Mouse (Mus musculus): Measurements from ENCODE around the gene 4930502E18Rik.
"Not testable (repeated sequence)": the region's sequence is repeated elsewhere in the genome, so short reads cannot be mapped to it uniquely, and the experiment has no call there.

Gene 4930502E18Rik

DNA sequence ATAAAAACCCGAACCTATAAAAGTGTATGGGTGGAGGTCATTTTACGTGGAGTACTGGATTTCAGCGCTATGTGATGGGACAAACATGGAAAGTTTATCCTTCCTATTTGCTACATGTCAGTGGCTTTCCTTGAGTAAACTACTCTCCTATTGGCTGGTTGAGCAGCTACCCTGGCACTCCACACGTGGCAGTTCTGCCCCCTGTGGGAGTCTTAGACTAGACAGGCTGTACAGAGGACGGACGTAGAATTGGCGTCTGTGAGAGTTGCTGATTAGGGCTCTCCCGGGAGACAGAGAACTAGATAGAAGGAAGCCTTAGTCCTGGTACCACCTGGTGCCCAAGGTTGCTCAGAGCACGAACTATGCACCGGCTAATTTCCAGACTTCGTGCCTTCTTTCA, at the start of gene 4930502E18Rik:
Gene 4930502E18Rik (plus strand): TSS at position 231 of the 400 bp plus-strand sequence.
- DNase-seq = no peak

DNA sequence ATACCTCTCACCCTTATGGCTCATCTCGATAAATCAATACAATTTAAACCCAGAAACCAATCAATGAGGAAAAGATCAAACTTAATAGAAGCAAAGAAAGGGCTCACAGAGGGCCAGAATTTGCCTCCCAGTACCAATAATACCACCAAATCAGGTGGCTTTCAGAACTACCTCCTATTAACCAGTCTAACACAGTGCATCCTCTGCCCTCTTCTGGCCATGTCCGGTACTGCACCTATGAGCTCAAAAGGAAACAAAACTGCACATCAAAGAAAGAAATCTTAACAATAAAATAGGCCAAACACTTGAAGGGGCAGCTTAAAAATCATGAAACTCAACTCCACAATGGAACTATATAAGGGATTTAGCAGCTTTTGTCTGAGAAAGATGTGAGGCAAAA, 47.7 kb upstream of the 4930502E18Rik start:
- DNase-seq = peak; percentile 84

DNA sequence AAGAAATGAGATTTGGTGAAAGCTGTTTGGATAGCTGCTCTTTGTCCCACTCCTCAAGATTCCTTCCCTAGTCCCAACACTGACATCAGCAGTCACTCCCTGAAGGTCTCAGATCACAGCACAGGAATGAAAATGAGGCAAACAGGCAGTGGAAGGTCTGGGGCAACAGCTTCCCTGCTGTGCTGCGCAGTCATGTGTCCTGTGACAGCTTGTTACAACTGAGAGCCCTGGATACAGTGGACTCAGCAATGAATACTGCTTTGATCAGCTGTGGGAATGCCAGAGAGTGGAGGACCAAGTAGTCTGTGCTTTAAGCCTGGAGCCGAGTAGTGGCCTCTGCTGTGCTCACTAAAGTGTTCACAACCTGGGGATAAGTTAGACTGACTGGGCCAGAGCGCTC, 42.0 kb upstream of the 4930502E18Rik start:
- DNase-seq = not testable (repeated sequence)

DNA sequence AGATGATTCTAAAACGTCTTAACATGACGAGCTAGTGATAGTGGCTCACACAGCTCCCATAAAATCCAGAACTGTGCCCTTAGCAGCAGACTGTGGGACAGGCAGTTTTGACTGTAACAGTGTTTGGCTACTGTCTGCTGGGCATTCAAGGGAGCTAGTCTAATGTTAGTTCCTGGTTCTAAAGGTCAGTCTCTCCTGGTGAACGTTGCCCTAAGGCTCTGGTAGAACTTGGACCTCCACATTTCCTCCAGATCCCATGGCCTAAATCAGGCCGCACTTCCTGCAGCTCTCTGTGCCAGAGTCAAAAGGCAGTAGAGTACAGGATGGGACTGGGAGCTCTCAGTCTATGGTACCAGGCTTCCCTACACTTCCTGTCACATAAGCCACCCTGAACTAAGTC, 40.0 kb upstream of the 4930502E18Rik start:
- not testable (repeated sequence) for DNase-seq

DNA sequence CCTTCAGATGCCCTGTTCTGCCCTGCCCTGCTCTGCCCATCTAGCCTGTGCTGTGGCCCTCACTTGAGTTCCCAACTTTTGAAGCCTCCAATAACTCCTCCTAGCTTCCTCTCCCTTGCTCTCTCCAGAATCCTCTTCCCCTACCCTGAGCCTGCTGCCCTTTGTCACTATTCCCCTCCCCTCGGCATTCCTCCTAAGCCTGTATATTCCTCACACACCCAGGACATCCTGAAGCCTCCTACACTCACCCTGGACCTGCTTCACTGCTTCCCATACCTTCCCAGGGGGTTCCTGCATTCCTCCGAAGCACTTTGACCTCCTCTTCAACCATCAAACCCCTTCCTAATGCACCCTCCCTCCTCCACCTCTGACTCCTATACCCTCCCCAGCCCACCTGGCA, 32.6 kb upstream of the 4930502E18Rik start:
- no peak for DNase-seq

DNA sequence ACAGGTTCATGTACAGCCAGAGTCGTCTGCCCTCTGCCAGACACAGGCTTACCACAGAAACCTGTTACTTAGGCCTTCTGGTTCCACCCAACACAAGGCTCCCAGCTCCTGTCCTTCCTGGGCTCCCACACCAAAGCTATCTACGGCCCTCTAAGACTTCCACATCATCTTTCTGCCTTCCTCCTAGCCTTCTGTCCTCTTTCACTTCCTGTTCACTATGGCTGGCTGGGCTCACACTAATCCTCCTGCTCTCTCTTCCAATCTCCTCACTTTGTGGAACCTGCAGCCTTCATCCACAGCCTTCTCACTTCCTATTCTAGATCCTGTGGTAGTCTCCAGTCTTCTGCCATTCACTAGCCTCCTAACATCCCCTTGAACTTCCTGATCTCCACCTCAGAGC, 31.5 kb upstream of the 4930502E18Rik start:
- DNase-seq = no peak

DNA sequence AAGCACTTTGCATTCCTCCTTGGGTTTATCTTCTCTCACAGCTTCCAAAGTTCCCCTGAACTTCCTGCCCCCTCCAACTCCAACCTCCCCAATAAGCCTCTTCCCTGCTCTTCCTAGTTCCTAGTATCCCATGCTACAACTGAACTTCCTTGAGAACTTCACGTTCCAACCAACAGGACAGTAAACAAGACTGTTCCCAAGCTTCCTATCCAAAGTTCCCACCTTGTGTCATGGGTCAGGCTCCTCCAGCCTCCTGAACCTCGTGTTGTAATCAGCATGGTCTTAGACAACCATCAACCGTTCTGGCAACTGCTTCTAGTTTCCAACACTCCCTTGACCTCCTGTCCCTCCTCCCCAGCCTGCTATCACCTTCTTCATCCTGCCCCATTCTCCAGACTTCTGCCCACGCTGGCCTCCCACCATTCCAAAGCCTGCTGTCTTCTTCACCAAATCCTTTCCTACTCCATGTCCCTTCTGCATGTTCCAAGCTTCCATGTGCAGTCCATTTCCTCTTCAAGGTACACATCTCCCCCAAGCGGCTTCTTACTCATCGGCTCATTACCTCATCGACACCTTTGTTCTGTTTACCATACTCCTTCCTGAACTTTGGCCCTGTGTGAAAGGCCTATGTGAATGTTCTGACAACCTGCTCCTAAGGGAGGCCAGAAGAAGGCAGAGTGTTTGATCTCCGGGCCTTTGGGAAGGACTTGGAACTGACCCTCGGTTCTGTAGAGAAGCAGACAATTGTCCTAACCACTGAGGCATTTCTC, 30.4 kb upstream of the 4930502E18Rik start:
- DNase-seq = no peak

DNA sequence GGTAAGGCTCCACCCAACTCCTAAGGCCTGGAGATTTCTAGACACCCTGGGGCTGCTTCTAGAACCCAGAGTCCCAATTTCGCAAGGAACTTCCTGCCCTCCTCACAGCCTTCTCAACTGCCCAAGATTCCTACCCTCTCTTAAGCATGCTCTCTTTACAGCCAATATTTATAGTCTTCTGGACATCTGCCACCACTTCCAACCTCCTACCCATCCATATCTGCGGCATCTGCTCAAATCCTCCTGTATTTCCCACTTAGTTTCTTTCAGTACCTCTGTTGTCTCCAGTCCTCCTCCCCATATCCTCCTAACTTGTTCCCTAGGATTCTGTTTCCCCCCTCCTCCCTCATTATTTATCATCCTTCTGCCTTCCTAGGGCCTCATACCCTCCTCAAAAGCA, 25.4 kb upstream of the 4930502E18Rik start:
- no peak for DNase-seq

DNA sequence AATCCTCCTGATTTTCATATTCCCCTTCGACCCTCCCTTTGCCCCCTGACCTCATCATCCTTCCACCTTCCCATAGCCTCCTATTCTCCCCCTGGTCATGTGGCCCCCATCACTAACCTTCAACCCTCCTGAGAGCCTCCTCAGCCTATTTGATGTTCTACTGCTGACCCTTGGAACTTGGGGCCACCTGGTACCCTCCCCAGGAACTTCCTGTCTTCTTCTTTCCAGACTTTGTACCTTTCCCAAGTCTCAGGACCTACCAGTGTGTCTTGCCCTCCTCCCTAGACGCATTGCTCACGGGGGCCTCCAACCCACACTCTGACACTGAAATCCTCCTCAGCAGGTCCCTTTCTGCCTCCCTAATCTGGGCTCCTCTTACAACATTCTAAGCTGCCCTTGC, 22.0 kb upstream of the 4930502E18Rik start:
- no peak for DNase-seq

DNA sequence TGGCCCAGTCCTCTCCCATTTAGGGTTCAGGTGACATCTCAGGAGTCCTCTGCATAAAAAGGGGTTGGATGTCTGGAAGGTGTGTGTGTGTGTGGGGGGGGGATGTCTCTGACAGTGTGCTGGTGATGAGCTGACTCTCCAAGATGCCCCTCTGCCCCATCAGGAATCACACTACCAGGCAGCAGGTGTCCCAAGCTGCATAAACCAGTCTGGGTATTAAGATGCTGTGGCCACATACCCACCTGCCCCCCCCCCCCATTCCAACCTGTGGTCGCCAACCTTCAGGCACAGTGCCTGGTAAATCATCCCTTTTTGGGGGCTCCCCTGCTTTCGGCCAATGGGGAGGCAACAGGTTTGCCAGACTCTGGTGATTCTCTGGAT, 8.7 kb upstream of the 4930502E18Rik start:
- DNase-seq = no peak

DNA sequence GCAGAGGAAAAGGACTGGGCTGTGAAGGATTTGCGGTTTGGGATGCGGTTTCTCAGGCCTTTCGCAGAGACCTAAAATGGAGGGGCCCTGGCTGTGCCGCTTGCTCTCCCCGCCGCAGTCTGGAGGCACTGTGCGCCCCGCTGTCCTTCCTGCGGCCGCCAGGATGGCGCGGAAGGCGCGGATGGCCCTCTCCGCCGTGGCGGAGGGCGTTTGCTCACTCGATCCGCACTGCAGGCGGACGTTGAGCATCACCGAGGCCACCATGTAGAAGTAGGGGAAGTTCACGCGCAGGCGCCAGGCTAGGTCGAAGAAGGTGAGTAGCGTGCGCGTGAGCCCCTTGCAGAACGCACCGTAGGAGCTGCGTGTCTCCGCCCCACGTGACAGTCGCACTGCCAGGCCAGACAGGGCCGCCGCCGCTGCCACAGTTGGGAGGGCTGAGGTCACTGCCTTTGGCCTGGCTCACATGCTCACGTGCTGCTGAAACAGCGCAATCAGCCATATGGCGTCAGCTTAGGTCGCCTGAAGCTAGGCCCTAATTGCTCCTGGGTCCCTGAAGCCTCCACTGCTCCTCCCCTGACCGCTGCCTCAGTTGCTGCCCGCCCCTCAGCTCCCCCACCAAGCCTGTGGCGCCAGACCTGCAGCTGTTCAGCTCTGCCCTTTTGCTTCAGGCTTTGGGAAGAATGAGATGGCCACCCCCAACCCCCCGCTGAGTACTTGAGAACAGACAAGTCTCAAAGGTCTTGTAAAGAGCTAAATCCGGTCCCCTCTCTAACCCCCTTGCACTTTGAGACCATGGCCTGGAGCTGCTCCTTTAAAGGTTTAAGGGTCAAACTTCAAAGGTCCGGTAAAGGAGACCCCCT, 8.1 kb upstream of the 4930502E18Rik start:
- DNase-seq = no peak

DNA sequence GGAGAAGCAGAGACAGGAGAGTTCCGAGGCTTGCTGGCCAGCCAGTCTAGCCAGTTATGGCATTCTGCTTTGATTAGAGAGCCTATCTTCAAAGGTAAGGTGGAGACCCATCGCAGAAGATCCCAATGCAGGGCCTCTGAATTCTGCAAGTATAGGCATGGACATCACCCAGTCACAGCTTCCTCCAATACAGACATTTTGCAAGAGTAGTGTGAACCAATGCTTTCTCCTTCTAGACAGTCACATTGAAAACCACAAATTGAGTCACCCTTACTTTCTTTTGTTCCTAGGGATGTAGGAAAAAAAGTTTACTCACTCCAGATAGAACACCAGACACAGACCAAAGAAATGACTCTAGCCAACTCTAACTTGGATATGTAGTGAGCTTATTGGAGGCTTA, 4.3 kb downstream of the 4930502E18Rik start:
- no peak for DNase-seq

DNA sequence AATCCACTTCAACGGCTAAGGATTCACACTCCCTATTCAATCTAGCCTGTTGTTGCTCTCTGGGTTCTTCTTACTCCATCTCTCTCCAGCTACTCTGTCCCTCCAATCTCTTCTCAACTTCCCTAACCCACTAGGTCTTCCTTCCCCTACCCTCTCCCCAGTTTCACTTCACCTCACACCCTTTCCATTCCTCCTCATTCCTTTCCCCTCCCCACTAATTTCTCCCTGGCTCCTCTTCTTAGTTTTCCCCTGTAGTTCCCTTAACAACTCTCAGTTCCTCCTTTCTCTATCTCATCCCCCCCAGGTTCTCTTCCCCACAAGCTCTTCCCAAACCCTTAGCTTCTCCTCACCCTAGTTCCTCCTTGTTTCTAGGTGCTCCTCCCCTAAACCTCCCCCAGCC, 28.2 kb downstream of the 4930502E18Rik start:
- DNase-seq = no peak

DNA sequence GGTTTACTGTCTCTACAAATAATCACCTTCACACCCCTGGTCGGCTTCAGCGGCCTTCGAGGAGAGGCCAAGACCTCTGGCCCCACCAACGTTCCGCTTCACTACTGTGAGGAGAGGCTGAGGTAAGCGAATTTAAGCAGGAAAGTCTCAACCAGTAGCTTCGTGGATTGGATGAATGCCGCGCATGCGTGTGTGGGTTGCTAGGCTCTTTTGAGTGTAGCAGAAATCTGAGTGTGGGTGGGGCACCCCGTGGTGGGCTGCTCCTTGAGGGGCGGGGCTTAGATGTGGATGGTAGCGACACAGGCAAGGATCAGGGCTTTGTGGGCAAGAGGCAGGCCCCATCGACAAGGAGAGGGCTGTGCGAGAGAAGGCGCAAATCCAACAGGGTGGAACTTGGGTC, 33.1 kb downstream of the 4930502E18Rik start, which contains the start of gene 1700013H16Rik:
Gene 1700013H16Rik (minus strand): TSS at position 96 of the 400 bp plus-strand sequence.
- DNase-seq = no peak

DNA sequence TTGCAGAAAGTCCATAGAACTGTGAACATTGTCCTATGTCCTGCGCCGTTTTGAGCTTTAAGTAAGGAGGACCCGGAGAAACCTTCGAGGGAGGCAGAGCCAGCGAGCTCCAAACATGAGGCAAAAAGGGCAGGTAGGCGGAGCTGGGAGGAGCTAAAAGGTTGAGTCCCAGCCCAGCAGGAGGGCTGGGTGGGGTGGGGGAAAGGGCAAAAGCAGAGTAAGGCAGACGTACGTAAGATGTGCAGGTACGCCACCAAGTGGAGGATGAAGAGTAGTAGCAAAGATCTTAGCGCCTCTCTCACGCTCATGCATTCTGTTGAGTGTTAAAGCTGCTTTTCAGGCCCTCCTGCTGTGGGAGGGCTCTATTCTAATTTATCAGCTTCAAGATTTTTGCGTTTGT, 51.6 kb downstream of the 4930502E18Rik start, which contains the start of gene Zfp36l3:
Gene Zfp36l3 (minus strand): TSS at position 119 of the 400 bp plus-strand sequence.
- DNase-seq = no peak
